Mouse (Mus musculus) brown adipose tissue, adult 24 weeks (tissue): ENCODE measurements around the gene Fam81a. TPM values are rescaled to one million over a fixed set of nuclear protein-coding genes. Genes with fewer than 3 reads are reported as not detected.

Experiments
- H3K27ac ChIP-seq: fragments of 200-500 bp; replicated peaks from 2 replicates; pipeline ENCODE4 v1.5.1; 2012; ENCODE audit warnings: low read depth, mild to moderate bottlenecking, low read length
- H3K4me1 ChIP-seq: fragments of 200-500 bp; 2 replicates; pipeline ENCODE4 v1.6.1; 2012; ENCODE audit warnings: low read length, mixed read lengths; ENCODE audit not compliant: control insufficient read depth, insufficient read depth, insufficient read length
- H3K4me3 ChIP-seq: fragments of 200-500 bp; 2 replicates; pipeline ENCODE4 v1.5.1; 2012; ENCODE audit warnings: low read depth, mild to moderate bottlenecking, low read length, moderate library complexity; ENCODE audit not compliant: insufficient read depth
- polyA plus RNA-seq: library from polyadenylated mRNA; stranded (reverse); fragments of >200 nt; gene quantifications from 2 replicates; pipeline ENCODE4 v1.2.4, GENCODE M21; 2012; ENCODE audit not compliant: missing spikeins, insufficient read depth, insufficient read length

Fam81a gene
- polyA plus RNA-seq, 1 experiment, result not detected

- Histone ChIP-seq H3K4me3 (no peak overlapping the region), H3K27ac (no peak overlapping the region), H3K4me1 (no peaks in the 10 kb centered on the region)
Observed at GRCm38 (mm10) chr9:70138511-70138910, 3.8 kb downstream of the Fam81a start.

GRCm38 (mm10) chr9:70137991-70138390 lies 4.4 kb downstream of the Fam81a start:
- Histone ChIP-seq H3K27ac (no peak overlapping the region), H3K4me1 (no peaks in the 10 kb centered on the region), H3K4me3 (no peak overlapping the region)

GRCm38 (mm10) chr9:70135186-70135585 lies 7.2 kb downstream of the Fam81a start:
- H3K4me1 ChIP-seq, result no peaks in the 10 kb centered on the region
- H3K4me3 ChIP-seq, result no peak overlapping the region
- no peak overlapping the region for H3K27ac ChIP-seq

- Histone ChIP-seq H3K27ac (no peak overlapping the region), H3K4me1 (no peaks in the 10 kb centered on the region), H3K4me3 (no peak overlapping the region)
Observed at GRCm38 (mm10) chr9:70134716-70135115, 7.6 kb downstream of the Fam81a start.

GRCm38 (mm10) chr9:70134215-70134614 lies 8.1 kb downstream of the Fam81a start:
- no peak overlapping the region for H3K27ac ChIP-seq
- H3K4me1 ChIP-seq, result no peaks in the 10 kb centered on the region
- H3K4me3 ChIP-seq, result no peak overlapping the region

- Histone ChIP-seq H3K27ac (no peak overlapping the region), H3K4me1 (no peaks in the 10 kb centered on the region), H3K4me3 (no peak overlapping the region)
Observed at GRCm38 (mm10) chr9:70130786-70131185, 11.6 kb downstream of the Fam81a start.

- Histone ChIP-seq H3K27ac (no peak overlapping the region), H3K4me3 (no peak overlapping the region)
Observed at GRCm38 (mm10) chr9:70111869-70112286, 30.5 kb downstream of the Fam81a start.

GRCm38 (mm10) chr9:70110871-70111270 lies 31.5 kb downstream of the Fam81a start:
- Histone ChIP-seq H3K27ac (no peak overlapping the region), H3K4me3 (no peak overlapping the region), H3K4me1 (no peaks in the 10 kb centered on the region)

More at GRCm38 (mm10) chr9:70111869-70112286, 30.5 kb downstream of the Fam81a start:
- no peaks in the 10 kb centered on the region for H3K4me1 ChIP-seq

GRCm38 (mm10) chr9:70109279-70109678 lies 33.1 kb downstream of the Fam81a start:
- Histone ChIP-seq H3K4me3 (no peak overlapping the region), H3K27ac (no peak overlapping the region), H3K4me1 (no peaks in the 10 kb centered on the region)

- no peaks in the 10 kb centered on the region for H3K4me1 ChIP-seq
- H3K27ac ChIP-seq, result no peak overlapping the region
Observed at GRCm38 (mm10) chr9:70108151-70108550, 34.2 kb downstream of the Fam81a start.

GRCm38 (mm10) chr9:70105573-70105972 lies 36.8 kb downstream of the Fam81a start:
- H3K4me1 ChIP-seq, result no peaks in the 10 kb centered on the region
- H3K27ac ChIP-seq, result no peak overlapping the region
- H3K4me3 ChIP-seq, result no peak overlapping the region

More at GRCm38 (mm10) chr9:70108151-70108550, 34.2 kb downstream of the Fam81a start:
- no peak overlapping the region for H3K4me3 ChIP-seq

- H3K27ac ChIP-seq, result no peak overlapping the region
- no peak overlapping the region for H3K4me3 ChIP-seq
- no peaks in the 10 kb centered on the region for H3K4me1 ChIP-seq
Observed at GRCm38 (mm10) chr9:70103106-70103505, 39.3 kb downstream of the Fam81a start.

- Histone ChIP-seq H3K4me3 (no peak overlapping the region), H3K27ac (no peak overlapping the region)
Observed at GRCm38 (mm10) chr9:70097542-70097941, 44.8 kb downstream of the Fam81a start.

GRCm38 (mm10) chr9:70095016-70095415 lies 47.3 kb downstream of the Fam81a start:
- Histone ChIP-seq H3K27ac (no peak overlapping the region), H3K4me3 (no peak overlapping the region), H3K4me1 (no peaks in the 10 kb centered on the region)

More at GRCm38 (mm10) chr9:70097542-70097941, 44.8 kb downstream of the Fam81a start:
- H3K4me1 ChIP-seq, result no peaks in the 10 kb centered on the region

- no peak overlapping the region for H3K27ac ChIP-seq
Observed at GRCm38 (mm10) chr9:70090541-70090940, 51.8 kb downstream of the Fam81a start.

GRCm38 (mm10) chr9:70088786-70089096 lies 53.6 kb downstream of the Fam81a start:
- no peaks in the 10 kb centered on the region for H3K4me1 ChIP-seq
- no peak overlapping the region for H3K4me3 ChIP-seq
- H3K27ac ChIP-seq, result no peak overlapping the region

More at GRCm38 (mm10) chr9:70090541-70090940, 51.8 kb downstream of the Fam81a start:
- Histone ChIP-seq H3K4me3 (no peak overlapping the region), H3K4me1 (no peaks in the 10 kb centered on the region)
